In the genomic region with DNA sequence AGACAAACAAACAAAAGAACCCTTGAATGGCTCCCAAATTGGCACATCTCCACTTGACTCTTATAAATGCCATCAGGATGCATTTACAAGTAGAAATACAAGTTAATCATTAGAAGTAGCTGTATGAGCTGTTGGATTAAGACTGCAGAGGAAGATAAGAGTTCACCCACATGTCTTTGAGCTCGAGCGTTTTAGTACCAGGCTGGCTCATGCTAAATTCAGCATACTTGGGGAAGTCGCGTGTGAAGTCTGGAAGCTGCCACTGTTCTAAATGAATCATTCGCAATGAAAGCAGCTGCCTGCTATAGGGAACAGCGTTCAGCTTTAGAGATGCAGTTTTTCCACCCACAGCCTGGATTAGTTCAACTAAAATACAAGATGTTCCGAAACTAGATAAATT, we compare ENCODE assay signal across 13 mouse cellular contexts. TPM values are rescaled to one million over a fixed set of nuclear protein-coding genes. Genes with fewer than 3 reads are reported as not detected.
DNase-seq lines count a peak whose midpoint lies in the region; ATAC-seq and TF ChIP-seq lines count a peak whose summit lies in the region.
"Had no signal": no experiment of that assay in that cellular context is flagged by ENCODE, and none has a peak within 500 bp of the region (broad histone marks: within the 10 kb centered on the region; RNA-seq: fewer than 3 reads in every experiment).

No protein-coding gene starts in this region.

- DNase-seq in cerebellum, postnatal 10 days, result peak; percentile 43 to 64
- no peak for DNase-seq in cerebellum, adult 8-10 months
- DNase-seq in Muller cell, postnatal 12 days (ENCODE audit: inconsistent ontology term), result peak; percentile 28
- peak; percentile 52 to 88 for DNase-seq in frontal cortex, postnatal 36 days (ENCODE audit: low spot score in 2 of 2)
- peak; percentile 67 for DNase-seq in left cerebral cortex, postnatal 36 days (ENCODE audit: low spot score in 2 of 2)
- DNase-seq in lung, adult 2 months, result no peak
- DNase-seq: kidney, postnatal 25 days had no signal

- ATAC-seq in kidney, embryonic 16.5 days (ENCODE audit: low FRiP score, low TSS enrichment), result no peak
- ATAC-seq in activated CD4-positive, CD25-positive, alpha-beta regulatory T cell, adult 4 months, result no peak

- H3K4me2 ChIP-seq in kidney, embryonic 16.5 days (replicated peaks; ENCODE audit: low read depth, low read length), result no peak overlapping the region

- no peak overlapping the region for H3K4me3 ChIP-seq in lung, adult 2 months (replicated peaks; ENCODE audit: extremely low read depth, low read depth, low read length)
- H3K4me3 ChIP-seq in kidney, embryonic 16.5 days (ENCODE audit: low read length), result no peak overlapping the region

- no peak overlapping the region for H3K9ac ChIP-seq in kidney, embryonic 16.5 days (replicated peaks; ENCODE audit: low read length)

- no peaks in the 10 kb centered on the region for H3K4me1 ChIP-seq in lung, adult 2 months (ENCODE audit: control insufficient read depth, insufficient read depth, low read length)
- H3K4me1 ChIP-seq in kidney, embryonic 16.5 days (ENCODE audit: insufficient read depth, low read length), result no peaks in the 10 kb centered on the region

- intact Hi-C loops in left cerebral cortex, postnatal 36 days (cut with DNase I), result loop anchor here (5.0 kb wide), 1 partner anchor 57 kb away; a partner anchor contains a TSS

- H3K27ac ChIP-seq in kidney, embryonic 16.5 days (ENCODE audit: low read length), result no peak overlapping the region
- H3K27ac ChIP-seq: stomach, postnatal 0 days had no signal

- TF ChIP-seq CTCF in lung, adult 2 months (IDR thresholded peaks at IDR 0.05; ENCODE audit: insufficient read depth, low read length), result no peak

- TF ChIP-seq POLR2A in lung, adult 2 months (IDR thresholded peaks at IDR 0.05; ENCODE audit: borderline replicate concordance, extremely low read depth, low read depth, low read length), result no peak

- H3K36me3 ChIP-seq in kidney, embryonic 16.5 days (ENCODE audit: insufficient read depth, low read length), result no peaks in the 10 kb centered on the region

- no peaks in the 10 kb centered on the region for H3K27me3 ChIP-seq in kidney, embryonic 16.5 days (ENCODE audit: insufficient read depth, low read length)

- no peaks in the 10 kb centered on the region for H3K9me3 ChIP-seq in kidney, embryonic 16.5 days (ENCODE audit: low read length)

- 63% methylated on average over 7 of the region's 7 CpGs for WGBS in lung, adult 2 months
- 64% methylated on average over 7 of the region's 7 CpGs for WGBS in kidney, embryonic 16.5 days

RNA-seq across cellular contexts. Expression of a gene that starts 57.4 kb away (rescaled TPM):
- total RNA-seq in left cerebral cortex, postnatal 36 days (2021), result 10 to 100 TPM; 36.7 to 42.1 TPM
- 0.17 and 0.19 TPM in 2 replicates for polyA plus RNA-seq in lung, adult 2 months (2012; rRNA removed)
- polyA plus RNA-seq in kidney, embryonic 16.5 days (2015; fragmentation: Nextera tagmentation; extraction: Ambion mirVana), result 0.01 and 0.06 TPM in 2 replicates
- polyA plus RNA-seq in activated CD4-positive, CD25-positive, alpha-beta regulatory T cell, adult 4 months (2017; shearing (Covaris generic)), result under 1 TPM in 1 of 2 experiments, not detected in 1; 0.04 TPM
- total RNA-seq: common myeloid progenitor, adult 5-6 weeks; monocyte, adult 5-6 weeks had no signal
- polyA plus RNA-seq: liver, embryonic 16.5 days had no signal

Comparison
In these comparisons a context has a peak if more than half of its experiments do, and no peak if none do; other contexts are left out.
1. DNase-seq: peak in cerebellum, postnatal 10 days (2 of 2), Muller cell, postnatal 12 days (single experiment), frontal cortex, postnatal 36 days (2 of 2) and left cerebral cortex, postnatal 36 days (2 of 2); none in cerebellum, adult 8-10 months (single experiment) and lung, adult 2 months (single experiment).